Mouse (Mus musculus): Measurements from ENCODE around the gene Usp32.
A peak's percentile ranks its signal among the peaks of the same experiment; 100 is the strongest.
"Not testable (repeated sequence)": the region's sequence is repeated elsewhere in the genome, so short reads cannot be mapped to it uniquely, and the experiment has no call there.

Gene Usp32

GRCm38 (mm10) chr11:85139581-85140540 is at the start of gene Usp32:
TSS of gene Usp32 (minus strand) at chr11:85140161.
- peak; percentile 95 for DNase-seq (ENCODE audit: low read depth)

GRCm38 (mm10) chr11:85189110-85189509 is 49.1 kb upstream of the Usp32 start:
- DNase-seq (ENCODE audit: low read depth) = no peak

GRCm38 (mm10) chr11:85184839-85185238 is 44.9 kb upstream of the Usp32 start:
- DNase-seq (ENCODE audit: low read depth) = no peak

- DNase-seq (ENCODE audit: low read depth) = peak; percentile 70
Observed at GRCm38 (mm10) chr11:85184082-85184481, 44.1 kb upstream of the Usp32 start.

- no peak for DNase-seq (ENCODE audit: low read depth)
Observed at GRCm38 (mm10) chr11:85183284-85183779, 43.4 kb upstream of the Usp32 start.

- peak; percentile 60 for DNase-seq (ENCODE audit: low read depth)
Observed at GRCm38 (mm10) chr11:85182617-85183283, 42.8 kb upstream of the Usp32 start.

GRCm38 (mm10) chr11:85178413-85178812 is 38.5 kb upstream of the Usp32 start:
- no peak for DNase-seq (ENCODE audit: low read depth)

- DNase-seq (ENCODE audit: low read depth) = no peak
Observed at GRCm38 (mm10) chr11:85177761-85178160, 37.8 kb upstream of the Usp32 start.

GRCm38 (mm10) chr11:85175941-85176340 is 36.0 kb upstream of the Usp32 start:
- DNase-seq (ENCODE audit: low read depth) = no peak

GRCm38 (mm10) chr11:85170833-85171232 is 30.9 kb upstream of the Usp32 start:
- DNase-seq (ENCODE audit: low read depth) = no peak

GRCm38 (mm10) chr11:85170058-85170740 is 30.2 kb upstream of the Usp32 start, which contains the start of gene 1700125H20Rik:
TSS of gene 1700125H20Rik (plus strand) at chr11:85170404.
- DNase-seq (ENCODE audit: low read depth) = peak; percentile 87

GRCm38 (mm10) chr11:85167503-85167902 is 27.5 kb upstream of the Usp32 start:
- DNase-seq (ENCODE audit: low read depth) = no peak

- no peak for DNase-seq (ENCODE audit: low read depth)
Observed at GRCm38 (mm10) chr11:85164371-85164770, 24.4 kb upstream of the Usp32 start.

- not testable (repeated sequence) for DNase-seq (ENCODE audit: low read depth)
Observed at GRCm38 (mm10) chr11:85163014-85163413, 23.1 kb upstream of the Usp32 start.

- no peak for DNase-seq (ENCODE audit: low read depth)
Observed at GRCm38 (mm10) chr11:85157301-85157700, 17.3 kb upstream of the Usp32 start.

- no peak for DNase-seq (ENCODE audit: low read depth)
Observed at GRCm38 (mm10) chr11:85152256-85152930, 12.4 kb upstream of the Usp32 start.

- DNase-seq (ENCODE audit: low read depth) = no peak
Observed at GRCm38 (mm10) chr11:85138776-85139474, 1.0 kb downstream of the Usp32 start.

- DNase-seq (ENCODE audit: low read depth) = no peak
Observed at GRCm38 (mm10) chr11:85131542-85131941, 8.4 kb downstream of the Usp32 start.

- no peak for DNase-seq (ENCODE audit: low read depth)
Observed at GRCm38 (mm10) chr11:85128883-85129282, 11.1 kb downstream of the Usp32 start.

GRCm38 (mm10) chr11:85126257-85127102 is 13.5 kb downstream of the Usp32 start:
- DNase-seq (ENCODE audit: low read depth) = no peak
